ENCODE assay signal across 8 mouse cellular contexts in the genomic region with DNA sequence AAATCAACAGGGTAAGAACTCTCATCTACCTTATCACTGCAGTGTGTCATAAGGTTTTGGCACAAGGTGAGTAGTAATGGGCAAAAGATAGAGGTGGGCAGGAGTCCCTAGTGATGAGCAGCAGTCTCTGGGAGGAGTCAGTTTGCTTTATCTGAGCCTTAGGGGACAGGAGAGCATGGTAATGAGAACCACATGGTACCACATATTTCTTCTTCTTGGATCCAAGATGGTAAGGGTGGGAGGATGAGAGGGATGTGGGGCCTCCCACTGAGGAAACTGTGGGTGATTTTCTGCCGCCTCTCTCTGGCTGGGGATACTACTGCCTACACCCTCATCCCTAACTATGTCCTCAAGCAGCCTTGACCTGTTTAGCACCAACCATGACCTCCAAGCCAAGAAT.
DNase-seq lines count a peak whose midpoint lies in the region; ATAC-seq and TF ChIP-seq lines count a peak whose summit lies in the region.

No protein-coding gene starts in this region.

- intact Hi-C loops in gastrocnemius, adult 2 months (cut with DNase I) = no loop called here

- H3K4me1 ChIP-seq in kidney, postnatal 0 days (replicated peaks; ENCODE audit: insufficient read depth, low read length) = peaks cover 67% of the 10 kb centered on the region
- H3K4me1 ChIP-seq in intestine, embryonic 15.5 days (replicated peaks) = peaks cover 48% of the 10 kb centered on the region
- H3K4me1 ChIP-seq in neural tube, embryonic 14.5 days (ENCODE audit: control insufficient read depth, insufficient read depth, low read length) = peaks cover 20% of the 10 kb centered on the region

- H3K4me3 ChIP-seq in gastrocnemius, adult 2 months = no peak overlapping the region
- H3K4me3 ChIP-seq in kidney, postnatal 0 days (replicated peaks; ENCODE audit: low read depth, low read length) = no peak overlapping the region
- no peak overlapping the region for H3K4me3 ChIP-seq in intestine, embryonic 15.5 days (replicated peaks)
- no peak overlapping the region for H3K4me3 ChIP-seq in neural tube, embryonic 14.5 days (ENCODE audit: low read depth, low read length)

- no peak overlapping the region for H3K4me2 ChIP-seq in kidney, postnatal 0 days (ENCODE audit: low read length)
- peak overlapping the region; percentile 34; the same call in 1 of the 2 replicates for H3K4me2 ChIP-seq in intestine, embryonic 15.5 days (replicated peaks)
- no peak overlapping the region for H3K4me2 ChIP-seq in neural tube, embryonic 14.5 days (ENCODE audit: low read depth, low read length)

- DNase-seq in gastrocnemius, adult 2 months = no peak
- DNase-seq in gastrocnemius, adult 8-10 months (ENCODE audit: low spot score in 2 of 2) = no peak
- DNase-seq in kidney, postnatal 0 days (ENCODE audit: low spot score) = no peak
- DNase-seq in kidney, postnatal 36 days = no peak
- no peak for DNase-seq in yolk sac, embryonic 10.5 days (ENCODE audit: low spot score)
- no peak for DNase-seq in layer of hippocampus, postnatal 36 days

- TF ChIP-seq CTCF in gastrocnemius, adult 2 months (IDR thresholded peaks at IDR 0.05) = no peak
- no peak for TF ChIP-seq CTCF in kidney, postnatal 0 days (IDR thresholded peaks at IDR 0.05; ENCODE audit: low read depth)

- 36% methylated on average over 1 of the region's 1 CpGs for WGBS in kidney, postnatal 0 days
- WGBS in intestine, embryonic 15.5 days = 52% methylated on average over 1 of the region's 1 CpGs
- 70% methylated on average over 1 of the region's 1 CpGs for WGBS in neural tube, embryonic 14.5 days

- no peaks in the 10 kb centered on the region for H3K36me3 ChIP-seq in kidney, postnatal 0 days (ENCODE audit: insufficient read depth, low read length)
- no peaks in the 10 kb centered on the region for H3K36me3 ChIP-seq in intestine, embryonic 15.5 days
- no peaks in the 10 kb centered on the region for H3K36me3 ChIP-seq in neural tube, embryonic 14.5 days (ENCODE audit: control insufficient read depth, insufficient read depth, low read length)

- no peaks in the 10 kb centered on the region for H3K27me3 ChIP-seq in kidney, postnatal 0 days (ENCODE audit: insufficient read depth, low read length)
- no peaks in the 10 kb centered on the region for H3K27me3 ChIP-seq in intestine, embryonic 15.5 days (replicated peaks)
- no peaks in the 10 kb centered on the region for H3K27me3 ChIP-seq in neural tube, embryonic 14.5 days (ENCODE audit: control insufficient read depth, insufficient read depth, low read length)

- no peak overlapping the region for H3K9ac ChIP-seq in kidney, postnatal 0 days (ENCODE audit: low read depth, low read length)
- H3K9ac ChIP-seq in intestine, embryonic 15.5 days = no peak overlapping the region
- H3K9ac ChIP-seq in neural tube, embryonic 14.5 days (replicated peaks; ENCODE audit: low read depth, low read length) = no peak overlapping the region

- H3K27ac ChIP-seq in gastrocnemius, adult 2 months = peak overlapping the region; percentile 86
- H3K27ac ChIP-seq in kidney, postnatal 0 days = peak overlapping the region; percentile 86
- H3K27ac ChIP-seq in intestine, embryonic 15.5 days = peak overlapping the region; percentile 92
- H3K27ac ChIP-seq in neural tube, embryonic 14.5 days (ENCODE audit: low read depth, low read length) = peak overlapping the region; percentile 60

- ATAC-seq in kidney, postnatal 0 days (replicated peaks; ENCODE audit: low FRiP score, low read depth) = no peak
- no peak for ATAC-seq in intestine, embryonic 15.5 days
- no peak for ATAC-seq in neural tube, embryonic 14.5 days (ENCODE audit: low read depth)

- H3K9me3 ChIP-seq in kidney, postnatal 0 days (replicated peaks; ENCODE audit: low read length) = no peaks in the 10 kb centered on the region
- H3K9me3 ChIP-seq in intestine, embryonic 15.5 days = no peaks in the 10 kb centered on the region
- H3K9me3 ChIP-seq in neural tube, embryonic 14.5 days (ENCODE audit: control insufficient read depth, low read length) = no peaks in the 10 kb centered on the region
